Mouse (Mus musculus) embryo, embryonic 10.5 days (tissue): ENCODE measurements around the gene Apoc2.
A peak's percentile ranks its signal among the peaks of the same experiment; 100 is the strongest.

Experiments used
- DNase-seq: peaks from one replicate; pipeline ENCODE4 v3.0.0-alpha.2; 2015; ENCODE audit warnings: low spot score

Gene Apoc2

GRCm38 (mm10) chr7:19678901-19679300 is 1.2 kb upstream of the Apoc2 start:
- no peak for DNase-seq

DNA sequence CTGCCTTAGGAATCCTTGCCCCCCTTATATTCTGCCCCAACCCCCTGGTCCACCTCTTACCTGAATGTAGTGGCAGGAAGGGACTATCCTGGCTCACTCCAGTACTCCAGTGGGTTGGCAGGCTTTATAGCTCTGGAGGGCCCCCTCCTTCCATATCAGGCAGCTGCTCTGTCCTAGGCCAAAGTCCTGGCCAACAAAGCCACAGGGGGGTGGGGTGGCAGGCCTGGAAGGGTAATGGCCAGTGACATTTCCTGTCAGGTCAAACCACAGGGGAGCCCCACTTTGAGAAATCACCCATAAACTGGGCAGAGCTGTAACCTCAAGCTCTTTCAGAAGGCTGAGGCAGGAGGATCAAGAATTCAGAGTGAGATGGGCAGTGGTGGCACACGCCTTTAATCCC is 1.1 kb downstream of the Apoc2 start:
- DNase-seq = no peak

DNA sequence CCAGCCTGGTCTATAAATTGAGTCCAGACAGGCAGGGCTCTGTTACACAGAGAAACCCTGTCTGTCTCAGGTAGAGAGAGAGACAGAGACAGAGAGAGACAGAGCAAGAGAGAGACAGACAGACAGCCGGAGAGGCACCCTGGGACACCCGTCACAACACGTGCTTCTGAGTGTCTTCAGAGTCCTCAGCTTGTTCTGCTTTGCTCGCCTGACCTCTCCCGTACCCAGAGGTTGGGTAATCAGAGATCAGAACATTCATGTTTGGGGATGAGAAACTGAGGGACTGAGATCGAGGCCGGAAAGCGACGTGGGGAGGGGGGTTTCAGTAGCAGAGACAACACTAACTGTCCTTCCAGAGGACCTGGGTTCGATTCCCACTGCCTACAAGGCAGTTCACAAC is 1.9 kb downstream of the Apoc2 start:
- DNase-seq = no peak

DNA sequence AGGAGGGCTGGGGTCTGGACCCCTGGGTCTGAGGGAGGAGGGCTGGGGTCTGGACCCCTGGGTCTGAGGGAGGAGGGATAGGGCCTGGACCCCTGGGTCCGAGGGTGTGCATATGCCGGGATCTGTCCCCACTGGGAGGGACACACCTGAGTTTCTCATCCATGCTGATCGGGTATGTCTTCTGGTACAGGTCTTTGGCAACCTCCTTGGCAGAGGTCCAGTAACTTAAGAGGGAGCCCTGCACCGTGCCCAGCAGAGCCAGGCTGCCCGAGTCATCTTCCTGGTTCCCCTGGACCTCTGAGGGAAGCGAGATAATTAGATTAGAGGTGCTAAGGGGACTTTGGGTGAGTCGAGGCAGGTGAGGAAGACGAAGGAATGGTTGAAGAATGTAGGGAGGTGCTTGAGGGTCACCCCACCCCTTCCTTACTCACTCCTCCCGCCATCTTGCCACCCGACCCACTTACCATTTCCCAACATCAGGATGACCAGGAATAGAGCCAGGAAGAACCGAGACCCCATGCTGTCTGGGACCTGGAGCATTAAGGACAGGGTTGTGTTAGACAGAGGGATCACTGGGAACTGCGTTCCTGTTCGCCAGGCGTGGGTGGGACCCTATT is 4.5 kb downstream of the Apoc2 start:
- no peak for DNase-seq

- no peak for DNase-seq
Measured at GRCm38 (mm10) chr7:19671511-19671910, 6.2 kb downstream of the Apoc2 start.

DNA sequence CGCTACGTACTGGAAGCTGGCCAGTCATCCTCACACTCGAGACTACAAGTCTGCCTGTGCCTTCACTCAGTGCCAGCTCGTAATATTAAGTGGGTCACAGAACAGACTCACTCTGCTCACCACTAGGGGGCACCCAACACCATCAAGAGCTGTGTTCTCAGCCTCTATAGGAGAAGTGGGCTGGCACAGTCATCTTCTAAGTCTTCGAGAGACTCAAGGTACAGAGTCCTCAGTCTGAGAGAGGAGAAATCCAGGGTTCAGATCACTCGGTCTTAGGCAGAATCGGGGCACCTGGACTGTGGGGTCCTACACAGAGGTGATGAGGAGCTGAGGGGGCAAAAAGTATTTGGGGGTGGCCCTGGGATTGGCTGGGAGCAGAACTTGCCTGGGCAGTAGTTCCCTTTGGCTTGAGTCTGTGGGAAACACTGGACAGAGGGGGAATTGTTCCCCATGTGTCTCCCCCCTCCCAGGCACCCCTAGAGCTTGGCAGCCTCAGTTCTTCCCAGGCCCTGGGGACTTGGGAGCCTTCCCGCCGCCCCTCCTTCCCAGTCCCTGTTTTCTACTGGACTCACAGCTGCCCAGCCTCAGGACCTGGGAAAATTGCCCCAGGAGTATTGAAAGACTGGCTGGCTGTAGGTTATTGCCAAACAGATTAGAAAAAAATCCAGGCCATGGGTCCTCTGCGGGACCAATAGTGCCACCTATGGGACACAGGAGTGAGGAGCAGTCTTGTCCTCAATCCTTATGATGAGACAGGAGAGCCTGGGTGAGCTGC is 8.6 kb downstream of the Apoc2 start:
- DNase-seq = peak; percentile 97

GRCm38 (mm10) chr7:19667434-19667833 is 10.3 kb downstream of the Apoc2 start:
- DNase-seq = no peak

DNA sequence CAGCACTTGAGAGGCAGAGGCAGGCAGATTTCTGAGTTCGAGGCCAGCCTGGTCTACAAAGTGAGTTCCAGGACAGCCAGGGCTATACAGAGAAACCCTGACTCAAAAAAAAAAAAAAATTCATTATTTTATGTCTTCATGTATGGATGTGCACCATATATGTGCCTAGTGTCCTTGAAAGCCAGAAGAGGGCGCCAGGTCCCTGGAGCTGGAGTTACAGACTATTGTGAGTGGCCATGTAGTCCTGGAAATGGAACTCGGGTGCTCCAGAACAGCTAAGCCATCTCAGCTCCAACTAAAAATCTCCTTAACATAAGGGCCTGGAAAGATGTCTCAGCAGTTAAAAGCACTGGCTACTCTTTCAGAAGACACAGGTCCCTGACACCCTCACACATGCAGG is 11.0 kb downstream of the Apoc2 start:
- peak; percentile 9 for DNase-seq

DNA sequence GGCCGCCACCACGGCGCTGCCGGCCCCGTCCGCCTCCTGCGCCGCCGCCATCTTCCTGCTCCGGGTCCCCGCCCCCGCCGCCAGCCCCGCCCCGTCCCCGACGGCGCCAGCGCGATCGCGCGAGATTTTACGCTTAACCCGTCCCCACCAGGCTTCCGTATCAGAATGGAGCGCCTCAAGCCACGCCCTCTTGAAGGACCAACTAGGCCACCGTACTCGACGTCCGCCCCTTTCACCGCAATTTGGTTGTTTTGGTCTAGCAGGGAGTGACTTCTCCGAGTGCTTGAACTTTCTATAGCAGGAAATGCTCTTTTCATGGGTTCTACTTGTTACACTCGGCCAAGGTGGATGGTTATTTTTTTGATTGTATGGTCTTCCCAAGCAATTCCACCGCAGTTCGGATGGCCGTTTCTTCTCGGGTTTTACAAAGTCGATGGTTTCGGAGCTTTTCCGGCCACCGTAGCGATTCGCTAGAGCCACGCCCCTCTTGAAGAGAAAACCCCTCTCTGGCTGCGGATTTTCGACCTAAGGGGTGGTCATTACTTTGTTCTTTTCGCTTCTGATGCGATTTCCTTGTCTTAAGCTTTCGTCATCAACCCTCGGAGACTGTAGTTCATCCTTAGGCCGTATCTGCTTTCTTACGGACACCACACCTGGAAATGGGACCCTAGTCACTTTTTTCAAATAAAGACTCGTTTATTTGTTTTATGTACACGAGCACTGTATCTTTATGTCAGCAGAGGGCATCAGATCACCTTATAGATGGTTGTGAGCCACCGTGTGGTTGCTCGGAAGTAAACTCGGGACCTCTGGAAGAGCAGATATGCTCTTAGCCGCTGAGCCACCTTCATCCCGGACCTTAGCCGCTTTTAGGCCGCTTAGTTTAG is 12.5 kb downstream of the Apoc2 start, which contains the start of gene Clptm1:
Clptm1 (minus strand) TSS at position 79 of the 887 bp plus-strand sequence.
- peak; percentile 98 for DNase-seq

GRCm38 (mm10) chr7:19664455-19664954 is 13.2 kb downstream of the Apoc2 start:
- DNase-seq = no peak

DNA sequence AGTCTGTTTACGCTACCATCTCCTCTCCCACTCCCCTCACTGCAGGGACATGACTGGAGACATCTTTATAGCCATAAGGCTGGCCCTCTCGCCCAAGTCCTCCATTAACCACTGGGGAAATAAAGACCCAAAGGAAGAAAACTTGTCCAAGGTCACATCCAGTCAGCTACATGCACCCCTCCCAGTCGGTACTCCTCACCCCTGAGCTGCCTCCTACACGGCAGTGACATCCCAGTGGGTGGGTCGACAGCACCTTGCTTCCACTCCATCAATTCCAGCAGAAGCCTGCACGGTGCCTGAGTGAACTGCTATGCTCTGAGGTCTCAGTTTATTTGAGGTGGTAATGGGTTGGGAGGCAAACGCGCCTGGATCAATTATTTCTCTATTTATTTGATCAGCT is 13.8 kb downstream of the Apoc2 start:
- no peak for DNase-seq

DNA sequence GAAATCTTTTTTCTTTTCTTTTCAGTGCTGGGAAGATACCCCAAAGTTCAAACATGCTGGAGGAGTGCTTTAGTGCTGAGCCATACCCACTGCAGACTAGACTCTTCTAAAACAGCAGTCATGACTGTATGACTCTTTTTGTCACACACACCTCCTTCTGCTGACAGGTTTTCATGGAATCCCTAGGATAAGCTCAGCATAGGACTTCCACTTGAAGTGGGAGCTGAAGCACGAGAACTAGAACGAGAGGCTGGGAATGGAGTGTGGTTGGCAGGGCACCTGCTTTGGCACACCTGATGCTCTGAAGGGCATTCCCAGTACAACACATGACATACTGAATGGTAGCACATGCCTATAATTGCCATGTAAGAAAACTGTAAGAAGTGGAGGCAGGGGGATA is 25.1 kb downstream of the Apoc2 start:
- no peak for DNase-seq

DNA sequence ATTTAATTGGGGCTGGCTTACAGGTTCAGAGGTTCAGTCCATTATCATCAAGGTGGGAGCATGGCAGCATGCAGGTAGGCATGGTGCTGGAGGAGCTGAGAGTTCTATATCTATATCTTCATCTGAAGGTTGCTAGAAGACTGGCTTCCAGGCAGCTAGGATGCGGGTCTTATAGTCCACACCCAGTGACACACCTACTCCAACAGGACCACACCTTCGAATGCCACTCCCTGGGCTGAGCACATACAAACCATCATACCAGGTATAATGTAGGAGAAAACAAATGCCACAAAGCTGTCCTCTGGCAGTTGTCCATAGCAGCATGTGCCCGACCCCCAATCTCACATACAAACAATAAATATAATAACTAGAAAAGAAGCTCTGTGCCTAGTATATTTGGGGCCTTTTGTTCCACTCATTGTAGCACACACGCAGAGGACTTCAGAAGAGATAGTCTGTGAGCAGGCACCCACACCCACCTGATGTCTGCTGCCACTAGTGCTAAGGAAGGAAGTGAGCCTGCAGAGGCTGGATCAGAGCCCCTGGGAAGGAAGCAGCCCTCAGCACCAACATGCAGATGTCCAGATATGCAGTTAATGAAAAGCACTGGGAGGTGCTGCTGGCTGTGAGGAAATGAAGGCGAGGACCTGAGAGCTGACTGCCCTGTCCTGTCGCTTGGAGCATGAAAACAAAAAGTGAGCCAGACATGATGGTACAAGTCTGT is 26.5 kb downstream of the Apoc2 start:
- DNase-seq = no peak

DNA sequence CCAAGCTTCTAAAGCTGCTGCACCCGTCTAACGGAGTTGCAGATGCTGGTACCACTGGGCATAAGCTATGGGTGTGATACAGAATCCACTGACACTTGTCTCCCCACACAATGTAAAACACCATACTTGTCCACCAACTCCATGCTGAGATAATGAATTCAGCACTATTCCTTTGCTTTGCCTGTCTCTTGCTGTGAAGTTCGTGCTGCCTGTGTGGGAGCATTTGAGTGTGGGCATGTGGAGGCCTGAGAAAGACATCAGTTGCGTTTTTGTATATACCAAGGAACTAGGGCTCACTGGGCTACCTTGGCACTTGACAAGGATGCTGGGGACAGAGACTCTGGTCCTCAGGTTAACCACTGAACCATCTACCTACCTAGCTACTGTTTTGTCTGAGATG is 36.5 kb downstream of the Apoc2 start:
- DNase-seq = no peak

- DNase-seq = no peak
Measured at GRCm38 (mm10) chr7:19635074-19635827, 42.5 kb downstream of the Apoc2 start.

DNA sequence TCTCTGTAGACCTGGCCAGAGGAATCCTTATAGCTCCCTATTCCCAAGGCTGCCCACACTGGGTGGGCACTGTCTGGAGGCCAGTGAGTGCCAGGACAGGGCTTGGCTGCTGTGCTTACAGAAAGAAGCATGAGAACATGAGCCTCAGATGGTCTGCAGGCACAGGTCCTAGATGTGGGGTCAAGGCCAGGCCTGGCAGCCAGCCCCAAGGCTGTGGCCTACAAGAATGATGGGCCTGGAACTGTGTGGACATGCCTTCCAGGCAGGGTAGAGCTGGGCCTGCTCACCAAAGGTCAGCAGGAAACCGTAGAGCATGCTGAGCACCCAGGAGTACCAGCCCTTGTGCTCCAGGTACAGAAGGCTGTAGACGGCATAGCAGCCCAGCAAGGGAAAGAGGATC is 43.1 kb downstream of the Apoc2 start:
- DNase-seq = no peak

GRCm38 (mm10) chr7:19633855-19634254 is 43.9 kb downstream of the Apoc2 start:
- no peak for DNase-seq

DNA sequence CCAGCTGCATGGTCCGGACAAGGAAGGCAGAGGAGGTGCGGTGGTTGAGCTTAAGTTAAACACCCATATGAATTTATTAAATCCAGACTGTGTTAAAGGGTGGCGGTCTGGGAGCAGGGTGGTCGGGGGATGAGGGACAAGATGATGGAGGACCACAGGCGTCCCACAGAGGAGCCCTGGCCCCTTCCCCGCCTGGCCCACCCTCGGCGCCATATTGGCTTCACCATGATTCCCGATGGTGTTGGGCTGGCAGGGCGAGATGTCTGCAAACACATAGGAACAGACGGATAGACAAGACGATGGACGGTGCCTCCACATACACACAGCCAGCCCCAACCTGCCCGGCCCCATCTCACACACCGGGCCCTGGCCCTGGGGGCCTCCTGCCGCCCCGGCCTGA is 44.5 kb downstream of the Apoc2 start:
- DNase-seq = no peak

DNA sequence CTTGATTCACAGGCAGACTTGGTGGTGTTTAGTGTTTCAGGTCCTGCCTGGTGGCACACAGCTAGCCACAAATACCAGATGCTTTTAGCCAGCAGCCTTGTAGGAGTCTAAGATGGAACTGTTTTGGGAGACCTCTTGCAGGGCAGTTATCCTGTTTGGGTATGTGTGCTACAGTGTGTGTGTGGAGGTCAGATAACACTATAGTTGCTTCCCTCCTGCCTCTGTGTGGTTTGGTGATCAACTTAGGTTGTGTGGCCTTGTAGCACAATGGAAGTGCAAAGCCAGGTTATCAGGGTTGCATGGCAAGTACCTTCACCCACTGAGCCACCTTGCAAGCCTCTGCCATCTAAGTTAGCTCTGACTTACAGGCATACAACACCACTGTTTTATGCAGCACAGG is 45.0 kb downstream of the Apoc2 start:
- DNase-seq = no peak

GRCm38 (mm10) chr7:19632275-19632674 is 45.5 kb downstream of the Apoc2 start:
- no peak for DNase-seq

DNA sequence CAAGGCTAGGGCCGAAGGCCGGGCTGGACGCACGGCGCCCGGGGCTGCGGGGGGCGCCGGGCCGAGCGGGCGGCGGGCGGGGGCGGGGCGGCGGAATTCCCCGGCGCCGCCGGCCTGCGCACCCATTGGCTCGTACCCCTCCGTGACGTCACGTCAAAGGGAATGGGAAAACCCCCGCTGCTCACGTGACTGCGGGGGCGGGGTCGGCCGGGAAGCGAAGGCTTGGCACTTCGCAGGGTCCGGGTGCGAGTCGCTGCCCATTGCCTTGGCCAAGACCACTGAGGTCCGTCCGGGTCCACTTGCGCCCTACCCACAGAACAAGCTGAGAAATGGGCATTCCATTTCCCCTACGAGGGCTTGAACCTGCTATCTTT is 48.4 kb downstream of the Apoc2 start, which contains the start of gene Relb:
Relb (minus strand) TSS at position 78 of the 374 bp plus-strand sequence.
- peak; percentile 93 for DNase-seq
